Mouse (Mus musculus) G1E (cell line): ENCODE results near the gene Ptprt. TPM values are rescaled to one million over a fixed set of nuclear protein-coding genes. Genes with fewer than 3 reads are reported as not detected.

ENCODE experiments used
- ATAC-seq: 2 replicates; pipeline ENCODE4 v1.8.0; 2016; ENCODE audit warnings: mild to moderate bottlenecking; ENCODE audit not compliant: insufficient number of reproducible peaks, poor library complexity, low FRiP score, severe bottlenecking; ENCODE audit errors: extremely low read depth
- DNase-seq: peaks from one replicate; pipeline ENCODE4 v3.0.0; 2012; ENCODE audit warnings: low spot score
- H3K27me3 ChIP-seq: 2 replicates; pipeline ENCODE4 v1.6.1; 2012; ENCODE audit warnings: mild to moderate bottlenecking, low read length, inconsistent platforms; ENCODE audit not compliant: insufficient read depth
- H3K36me3 ChIP-seq: replicated peaks from 2 replicates; pipeline ENCODE3; 2012; ENCODE audit warnings: mild to moderate bottlenecking, inconsistent platforms
- H3K4me1 ChIP-seq: 2 replicates; pipeline ENCODE4 v1.6.1; 2012; ENCODE audit warnings: low read depth, low read length, inconsistent platforms, mixed read lengths; ENCODE audit not compliant: insufficient read depth
- H3K4me3 ChIP-seq: 2 replicates; pipeline ENCODE4 v1.5.1; 2012; ENCODE audit warnings: low read depth, mild to moderate bottlenecking, inconsistent platforms, low read length, moderate library complexity, mixed read lengths
- H3K9me3 ChIP-seq: replicated peaks from 2 replicates; pipeline ENCODE4 v1.6.1; 2012; ENCODE audit warnings: inconsistent platforms
- CTCF ChIP-seq: IDR thresholded peaks from 2 replicates; pipeline ENCODE4 v1.5.1; 2012; ENCODE audit warnings: low read depth, low read length, inconsistent platforms, mixed read lengths
- GATA1 ChIP-seq: IDR thresholded peaks from 2 replicates; pipeline ENCODE4 v1.6.1; 2012; ENCODE audit warnings: borderline replicate concordance, low read length, inconsistent platforms, mixed read lengths
- GATA2 ChIP-seq: IDR thresholded peaks from 2 replicates; pipeline ENCODE4 v1.6.1; 2012; ENCODE audit warnings: low read depth, low read length, inconsistent platforms, borderline replicate concordance
- POLR2AphosphoS5 ChIP-seq: IDR thresholded peaks from 2 replicates; pipeline ENCODE4 v1.6.1; 2012; ENCODE audit warnings: low read depth, low read length, inconsistent platforms; ENCODE audit not compliant: insufficient replicate concordance
- TAL1 ChIP-seq: conservative IDR thresholded peaks from 2 replicates; pipeline ENCODE4 v1.6.1; 2012; ENCODE audit warnings: low read depth, low read length, inconsistent platforms, mixed read lengths
- polyA plus RNA-seq: library from polyadenylated mRNA; stranded (reverse); fragments of >175 nt; gene quantifications from 2 replicates; pipeline ENCODE4 v1.2.3, GENCODE M21; 2012
- total RNA-seq, 2 experiments: library from RNA; stranded (forward) in 1 of 2; stranded (reverse) in 1 of 2; fragments of 200-1000 nt in 1 of 2; fragments of >200 nt in 1 of 2; fragmentation: Nextera tagmentation in 1 of 2; gene quantifications; 2 replicates each; pipeline ENCODE4 v1.2.3; 2014 to 2017

Gene Ptprt
- total and polyA plus RNA-seq, 3 experiments = 0.05 TPM; not detected in 2

GRCm38 (mm10) chr2:162662431-162662970 lies 1.6 kb upstream of the Ptprt start:
- Histone ChIP-seq H3K9me3 (peaks cover 83% of the 10 kb centered on the region), H3K4me3 (no peak overlapping the region), H3K36me3 (no peaks in the 10 kb centered on the region), H3K4me1 (no peaks in the 10 kb centered on the region), H3K27me3 (no peaks in the 10 kb centered on the region)
- DNase-seq (no peak), ATAC-seq (no peak)
- TF ChIP-seq TAL1 = no peak
- TF ChIP-seq POLR2AphosphoS5 = no peak
- no peak for TF ChIP-seq GATA2
- no peak for TF ChIP-seq CTCF
- no peak for TF ChIP-seq GATA1

DNA sequence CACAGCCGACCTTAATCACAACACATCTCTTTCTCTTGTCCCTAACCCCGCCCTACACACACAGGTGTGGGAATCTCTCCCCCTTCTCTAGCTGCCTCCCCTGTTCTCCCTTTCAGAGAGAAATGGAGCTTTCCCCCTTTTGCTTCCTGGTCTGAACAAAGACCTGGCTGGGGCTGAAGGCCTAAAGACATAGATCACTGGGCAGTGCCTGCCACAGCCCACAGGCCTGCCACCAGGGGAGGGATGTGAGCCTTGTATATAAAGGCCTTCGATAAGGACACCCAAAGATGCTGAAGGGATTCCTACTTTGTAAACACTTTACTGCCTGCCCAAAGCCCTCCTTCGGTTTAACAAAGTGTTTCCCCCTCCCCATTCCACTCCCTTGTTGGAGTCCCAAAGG lies 786 bp upstream of the Ptprt start:
- Histone ChIP-seq H3K9me3 (peaks cover 81% of the 10 kb centered on the region), H3K27me3 (no peaks in the 10 kb centered on the region)
- no peak for ATAC-seq

GRCm38 (mm10) chr2:162660231-162660940 lies 561 bp downstream of the Ptprt start:
- no peak overlapping the region; the same call in 1 of the 2 replicates for H3K4me3 ChIP-seq
- peaks cover 77% of the 10 kb centered on the region for H3K9me3 ChIP-seq
- H3K36me3 ChIP-seq = no peaks in the 10 kb centered on the region
- no peaks in the 10 kb centered on the region for H3K27me3 ChIP-seq
- ATAC-seq (no peak), DNase-seq (no peak)
- TF ChIP-seq GATA2 = no peak
- no peaks in the 10 kb centered on the region for H3K4me1 ChIP-seq

More for the DNA sequence above, 786 bp upstream of the Ptprt start:
- TF ChIP-seq TAL1 = no peak
- no peak for TF ChIP-seq GATA2
- no peak for TF ChIP-seq GATA1
- TF ChIP-seq CTCF = no peak
- no peak for TF ChIP-seq POLR2AphosphoS5
- no peak overlapping the region for H3K4me3 ChIP-seq
- no peak for DNase-seq
- H3K4me1 ChIP-seq = no peaks in the 10 kb centered on the region
- no peaks in the 10 kb centered on the region for H3K36me3 ChIP-seq

- no peak for TF ChIP-seq POLR2AphosphoS5
- TF ChIP-seq GATA2 = no peak
- no peak for TF ChIP-seq TAL1
- TF ChIP-seq GATA1 = no peak
- no peak for TF ChIP-seq CTCF
- no peak for ATAC-seq
- no peaks in the 10 kb centered on the region for H3K36me3 ChIP-seq
- no peaks in the 10 kb centered on the region for H3K27me3 ChIP-seq
- no peak overlapping the region for H3K4me3 ChIP-seq
- DNase-seq = no peak
- H3K9me3 ChIP-seq = peaks cover 65% of the 10 kb centered on the region
- H3K4me1 ChIP-seq = no peaks in the 10 kb centered on the region
Observed at GRCm38 (mm10) chr2:162658997-162659396, 1.9 kb downstream of the Ptprt start.

GRCm38 (mm10) chr2:162657541-162657940 lies 3.4 kb downstream of the Ptprt start:
- Histone ChIP-seq H3K36me3 (no peaks in the 10 kb centered on the region), H3K4me3 (no peak overlapping the region), H3K4me1 (no peaks in the 10 kb centered on the region), H3K9me3 (peaks cover 54% of the 10 kb centered on the region), H3K27me3 (no peaks in the 10 kb centered on the region)
- DNase-seq = no peak
- no peak for TF ChIP-seq GATA2
- TF ChIP-seq CTCF = no peak
- no peak for TF ChIP-seq GATA1
- TF ChIP-seq TAL1 = no peak
- no peak for TF ChIP-seq POLR2AphosphoS5
- no peak for ATAC-seq

DNA sequence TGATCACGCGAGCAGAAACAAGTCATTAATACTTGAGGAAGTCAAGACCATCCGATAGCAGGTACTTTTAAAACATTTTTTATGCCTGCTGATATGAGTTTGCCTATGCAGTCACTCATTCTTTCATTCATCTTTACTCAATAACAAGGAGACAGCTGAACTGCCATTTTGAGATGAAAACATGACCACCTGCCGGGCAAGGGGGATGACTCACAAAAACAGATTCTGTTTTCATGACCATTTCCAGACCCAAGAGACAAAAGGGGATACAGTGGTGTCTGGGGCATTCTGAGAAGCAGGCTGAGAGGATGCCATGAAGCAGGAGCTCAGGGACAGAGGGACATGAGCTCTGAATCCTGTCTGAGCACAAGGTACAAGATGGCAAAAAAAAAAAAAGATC lies 6.5 kb downstream of the Ptprt start:
- Histone ChIP-seq H3K4me1 (no peaks in the 10 kb centered on the region), H3K9me3 (peaks cover 42% of the 10 kb centered on the region), H3K4me3 (no peak overlapping the region), H3K36me3 (no peaks in the 10 kb centered on the region), H3K27me3 (no peaks in the 10 kb centered on the region)
- no peak for ATAC-seq
- TF ChIP-seq GATA1 = no peak
- no peak for TF ChIP-seq POLR2AphosphoS5
- TF ChIP-seq CTCF = no peak
- TF ChIP-seq TAL1 = no peak
- no peak for TF ChIP-seq GATA2
- no peak for DNase-seq

DNA sequence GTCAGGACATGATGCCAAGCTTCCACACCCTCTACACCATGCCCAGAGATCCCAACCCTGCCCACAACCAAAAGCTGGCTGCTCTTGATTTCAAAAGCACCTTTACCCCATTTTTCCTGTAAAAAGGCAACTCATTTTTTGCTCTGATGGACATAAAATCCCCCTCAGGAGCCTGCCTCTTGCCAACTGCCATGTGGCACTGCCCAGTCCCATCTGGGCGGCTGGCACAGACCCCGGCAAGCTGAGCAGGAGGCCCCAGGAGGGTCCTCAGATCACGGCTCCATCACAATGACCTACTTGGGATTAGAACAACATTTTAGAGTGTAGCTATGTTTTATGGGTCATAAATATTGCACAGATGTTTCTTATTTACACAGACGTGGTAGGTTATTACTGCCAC lies 22.3 kb downstream of the Ptprt start:
- no peak for ATAC-seq
- Histone ChIP-seq H3K9me3 (peaks cover 81% of the 10 kb centered on the region), H3K27me3 (no peaks in the 10 kb centered on the region), H3K4me1 (no peaks in the 10 kb centered on the region), H3K4me3 (no peak overlapping the region), H3K36me3 (no peaks in the 10 kb centered on the region)
- TF ChIP-seq POLR2AphosphoS5 = no peak
- TF ChIP-seq GATA1 = no peak
- TF ChIP-seq CTCF = no peak
- no peak for TF ChIP-seq TAL1
- no peak for TF ChIP-seq GATA2
- DNase-seq = no peak
